Mouse (Mus musculus) erythroblast, adult 5-6 weeks (primary cell): Measurements from ENCODE around the gene Rnf187. TPM values are rescaled to one million over a fixed set of nuclear protein-coding genes. Genes with fewer than 3 reads are reported as not detected.
"Not testable (repeated sequence)": the region's sequence is repeated elsewhere in the genome, so short reads cannot be mapped to it uniquely, and the experiment has no call there.

Source experiments
- ATAC-seq: replicated peaks from 2 replicates; pipeline ENCODE4 v1.8.0; 2016; ENCODE audit warnings: moderate number of reproducible peaks, mild to moderate bottlenecking, moderate TSS enrichment, inconsistent platforms; ENCODE audit not compliant: poor library complexity, low FRiP score, severe bottlenecking
- total RNA-seq, 2 experiments: library from RNA; stranded (forward) in 1 of 2; stranded (reverse) in 1 of 2; fragments of 150-400 nt in 1 of 2; fragments of 200-764, 138-1000 nt in 1 of 2; gene quantifications; 2 replicates each; pipeline versions ENCODE4 v1.2.3 to v1.2.4; 2015 to 2017; ENCODE audit warnings: low replicate concordance in 2 of 2

The Rnf187 gene
- total RNA-seq, 2 experiments from 2014 or later = 23.6 to 36.6 TPM

DNA sequence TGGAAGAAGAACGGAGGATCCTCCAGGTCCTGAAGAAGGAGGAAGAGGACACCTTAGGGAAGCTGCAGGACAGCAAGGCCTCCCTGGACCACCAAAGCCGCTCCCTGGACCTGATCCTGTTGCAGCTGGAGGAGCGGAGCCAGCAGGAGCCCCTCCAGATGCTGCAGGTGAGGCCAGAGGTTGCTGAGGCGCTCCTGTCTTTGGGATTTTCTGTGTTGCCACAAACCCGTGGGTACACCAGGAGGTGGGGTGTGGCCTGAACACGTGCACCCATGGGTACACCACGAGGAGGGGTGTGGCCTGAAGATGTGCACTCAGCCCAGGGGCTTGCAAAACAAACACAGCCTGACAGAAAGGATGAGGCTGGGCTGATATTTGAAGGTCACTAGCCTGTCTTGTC lies 29.8 kb upstream of the Rnf187 start:
- no peak for ATAC-seq

DNA sequence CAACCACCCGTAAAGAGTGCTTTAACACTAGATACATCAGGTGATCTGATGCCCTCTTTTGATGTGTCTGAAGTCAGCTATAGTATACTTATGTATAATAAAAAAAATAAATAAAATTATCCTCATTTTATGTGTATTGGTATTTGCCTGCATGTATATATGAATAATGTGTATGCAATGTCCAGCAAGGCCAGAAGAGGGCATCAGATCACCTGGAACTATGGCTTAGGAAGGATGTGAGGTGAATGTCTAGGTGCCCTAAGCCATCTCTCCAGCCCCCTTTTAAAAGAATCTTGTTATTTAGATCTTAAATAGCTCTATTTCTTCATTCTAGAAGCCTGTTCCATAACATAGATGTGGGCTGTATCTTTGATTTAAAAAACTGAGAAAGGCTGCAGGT lies 28.6 kb upstream of the Rnf187 start:
- ATAC-seq = peak; percentile 66

GRCm38 (mm10) chr11:58965001-58965760 lies 26.5 kb upstream of the Rnf187 start:
- ATAC-seq = no peak

DNA sequence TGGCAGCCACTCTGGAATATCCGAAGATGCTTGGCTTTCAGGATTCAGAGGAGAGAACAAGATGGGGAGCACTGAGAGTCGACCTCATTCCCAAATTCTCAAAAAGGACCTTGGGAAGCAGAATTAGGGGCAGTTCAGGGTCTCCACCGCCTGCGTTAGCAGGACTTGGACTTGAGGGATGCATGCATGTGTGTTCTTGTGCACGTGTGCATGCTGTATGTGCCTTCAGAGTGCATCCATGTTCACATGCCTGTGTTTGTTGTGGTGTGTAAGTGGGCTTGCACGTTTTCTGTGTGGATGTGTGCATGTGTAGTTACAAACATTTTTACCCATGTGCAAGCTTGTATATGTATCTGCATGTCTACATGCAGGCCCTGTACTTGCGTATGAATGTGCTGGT lies 25.5 kb upstream of the Rnf187 start:
- ATAC-seq = no peak

DNA sequence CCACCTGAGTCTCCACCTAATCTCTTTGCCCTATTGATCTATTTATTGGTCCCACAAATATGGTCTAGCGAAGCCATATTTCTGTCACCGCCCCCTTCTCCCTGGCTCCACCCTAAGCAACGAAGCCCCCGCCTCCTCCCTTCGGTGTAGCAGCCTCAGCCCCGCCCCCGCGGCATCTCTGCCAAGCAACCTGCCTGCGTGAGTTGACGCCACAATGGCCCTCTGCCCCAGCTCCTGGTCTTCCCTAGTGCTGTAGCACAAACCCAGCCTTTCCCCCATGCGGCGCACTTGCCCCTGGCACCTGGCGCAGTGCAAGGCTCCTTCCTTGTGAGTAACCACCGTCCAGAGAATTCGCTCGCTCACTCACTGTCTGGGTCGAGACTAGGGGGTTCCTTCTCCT lies 24.8 kb upstream of the Rnf187 start:
- no peak for ATAC-seq

DNA sequence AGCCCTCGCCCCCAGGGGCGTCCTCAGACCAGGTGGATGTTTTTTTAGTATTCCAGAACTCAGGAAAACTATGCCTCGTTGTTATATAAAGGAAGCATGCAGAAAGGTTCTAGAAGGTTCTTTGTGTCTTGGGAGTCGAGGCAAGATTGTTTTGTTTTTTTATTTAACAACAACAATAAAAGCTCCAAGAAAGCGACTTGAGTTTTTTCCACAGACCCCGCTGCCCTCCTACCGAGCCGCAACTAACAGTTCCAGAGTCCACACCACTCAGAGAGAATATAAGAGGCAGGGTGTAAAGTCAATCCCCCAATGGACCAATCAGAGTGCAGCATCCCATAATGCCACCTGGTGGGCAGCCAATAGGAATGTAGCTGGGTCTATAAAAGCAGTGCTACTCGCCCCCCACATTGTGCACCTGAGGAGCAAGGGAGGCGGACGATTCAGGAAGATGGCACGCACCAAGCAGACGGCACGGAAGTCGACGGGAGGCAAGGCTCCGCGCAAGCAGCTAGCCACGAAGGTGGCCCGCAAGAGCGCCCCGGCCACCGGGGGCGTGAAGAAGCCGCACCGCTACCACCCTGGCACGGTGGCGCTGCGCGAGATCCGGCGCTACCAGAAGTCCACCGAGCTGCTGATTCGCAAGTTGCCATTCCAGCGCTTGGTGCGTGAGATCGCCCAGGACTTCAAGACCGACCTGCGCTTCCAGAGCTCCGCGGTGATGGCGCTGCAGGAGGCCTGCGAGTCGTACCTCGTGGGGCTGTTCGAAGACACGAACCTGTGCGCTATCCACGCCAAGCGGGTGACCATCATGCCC lies 22.9 kb upstream of the Rnf187 start:
- ATAC-seq = no peak

DNA sequence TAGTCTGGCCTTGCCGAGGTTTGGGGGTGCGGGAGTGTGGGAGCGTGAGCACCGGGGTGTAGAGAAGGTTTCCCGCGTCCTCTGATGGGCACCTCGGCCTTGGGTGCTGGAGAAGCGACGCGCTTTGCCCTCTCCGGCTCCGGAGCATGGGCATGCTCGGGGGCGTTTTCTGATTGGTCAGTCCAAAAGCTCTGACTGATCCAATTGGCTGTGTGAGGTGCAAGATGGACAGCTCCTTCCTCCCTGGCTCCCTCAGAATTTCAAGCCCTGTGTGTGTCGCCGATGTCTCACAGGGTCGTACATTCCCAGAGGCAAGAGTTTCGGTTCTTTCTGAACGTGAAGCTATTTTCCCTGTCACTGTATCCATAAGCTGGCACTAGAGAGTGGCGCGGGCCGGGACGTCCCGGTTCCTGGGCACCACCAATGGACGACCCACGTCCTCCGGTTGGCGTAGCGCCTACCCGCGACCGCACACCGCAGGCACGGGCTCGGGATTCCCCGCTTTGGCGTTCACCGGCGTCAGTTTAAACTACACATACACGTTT lies 21.3 kb upstream of the Rnf187 start:
- peak; percentile 82 for ATAC-seq

- ATAC-seq = no peak
Measured at GRCm38 (mm10) chr11:58959186-58959825, 20.6 kb upstream of the Rnf187 start.

DNA sequence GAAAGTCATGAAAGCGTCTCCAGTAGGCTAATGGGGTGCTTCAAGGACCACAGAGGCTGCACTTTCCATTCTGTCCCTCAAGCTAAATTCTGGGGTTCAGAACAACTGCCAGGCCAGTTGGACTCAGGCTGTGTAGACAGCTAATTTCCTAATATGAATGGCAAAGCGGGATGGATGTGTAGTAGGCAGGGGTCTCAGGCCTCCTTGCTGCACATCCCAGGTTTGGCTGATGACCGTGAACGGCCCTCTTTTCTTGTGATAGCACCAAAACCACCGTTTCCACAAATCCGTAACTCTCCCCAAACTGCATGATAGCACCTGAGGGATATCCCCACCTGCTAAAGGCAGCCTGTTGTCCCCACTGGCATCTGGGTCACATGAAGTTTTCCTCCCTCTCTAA lies 19.8 kb upstream of the Rnf187 start:
- ATAC-seq = no peak

GRCm38 (mm10) chr11:58957226-58957914 lies 18.7 kb upstream of the Rnf187 start:
- ATAC-seq = no peak

DNA sequence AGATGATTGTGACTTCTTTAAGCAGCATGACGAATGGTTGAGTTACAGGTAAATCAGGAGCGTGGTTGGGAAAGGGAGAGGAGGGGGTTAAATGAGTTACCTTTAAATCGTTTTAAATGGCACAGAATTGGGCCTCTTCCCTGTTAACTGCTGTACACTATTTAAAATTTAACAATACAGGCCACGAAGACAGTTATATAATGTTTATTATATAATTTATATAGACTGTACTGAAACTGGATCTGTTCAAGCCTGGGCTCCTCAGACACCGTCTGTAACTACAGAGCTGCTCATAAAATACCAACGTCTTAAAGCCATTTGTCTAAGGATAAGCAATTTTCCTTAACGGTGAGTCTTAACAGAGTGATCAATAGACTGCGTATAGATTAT lies 17.1 kb upstream of the Rnf187 start:
- no peak for ATAC-seq

- ATAC-seq = peak; percentile 10
Measured at GRCm38 (mm10) chr11:58955143-58955867, 16.6 kb upstream of the Rnf187 start.

- ATAC-seq = peak; percentile 79
Measured at GRCm38 (mm10) chr11:58954420-58955142, 15.9 kb upstream of the Rnf187 start, which contains the start of the genes Hist3h2a and Trim17. Hist3h2a (plus strand) TSS chr11:58954685. Trim17 (plus strand) TSS chr11:58954685.

- ATAC-seq = not testable (repeated sequence)
Measured at GRCm38 (mm10) chr11:58954170-58954419, 15.4 kb upstream of the Rnf187 start.

DNA sequence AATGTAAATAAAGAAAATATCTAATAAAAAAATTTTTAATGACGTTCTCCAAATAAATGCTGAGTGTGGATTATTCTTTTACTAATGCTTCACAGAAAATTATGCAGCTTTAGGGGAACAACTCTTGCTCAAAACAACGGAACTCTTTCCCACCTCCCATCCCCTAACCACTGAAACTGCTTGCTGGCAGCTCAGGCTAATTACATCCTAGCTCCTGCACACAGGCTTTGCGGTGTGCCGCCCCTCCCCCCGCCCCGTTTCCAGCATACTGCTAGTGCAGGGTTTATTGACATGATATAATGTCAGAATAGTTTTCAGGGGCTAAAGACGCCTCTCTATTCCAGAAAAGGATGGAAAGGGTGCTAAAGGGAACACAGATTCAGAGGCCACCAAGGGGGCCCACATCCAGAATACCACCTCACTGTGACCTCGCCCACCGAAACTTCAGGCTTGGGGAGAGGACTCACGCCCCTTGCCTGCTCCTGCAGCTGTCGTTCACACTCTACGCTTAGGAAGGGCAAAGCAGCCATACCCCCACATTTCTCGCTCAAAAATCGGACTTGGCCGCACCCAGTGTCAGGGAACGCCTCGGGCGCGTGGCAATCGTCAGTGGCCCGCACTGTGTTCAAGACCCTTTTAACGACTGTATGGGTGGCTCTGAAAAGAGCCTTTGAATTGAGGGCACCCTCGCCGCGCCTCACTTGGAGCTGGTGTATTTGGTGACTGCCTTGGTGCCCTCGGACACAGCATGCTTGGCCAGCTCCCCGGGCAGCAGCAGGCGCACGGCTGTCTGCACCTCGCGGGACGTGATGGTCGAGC lies 14.8 kb upstream of the Rnf187 start:
- ATAC-seq = peak; percentile 34

- no peak for ATAC-seq
Measured at GRCm38 (mm10) chr11:58951210-58951609, 12.5 kb upstream of the Rnf187 start.

- no peak for ATAC-seq
Measured at GRCm38 (mm10) chr11:58949480-58950431, 11.0 kb upstream of the Rnf187 start.
